Mouse (Mus musculus) adrenal gland, postnatal 10 days (tissue): Measurements from ENCODE around the gene Tmem63b. TPM values are rescaled to one million over a fixed set of nuclear protein-coding genes. Genes with fewer than 3 reads are reported as not detected.

Experiments used
- DNase-seq: peaks from one replicate; pipeline ENCODE4 v3.0.0; 2021; ENCODE audit warnings: mixed read lengths
- total RNA-seq, 2 experiments: library from RNA; stranded (reverse); gene quantifications; 2 replicates each; pipeline ENCODE4 v1.2.3; 2021

Tmem63b gene
- total RNA-seq, 2 experiments from 2014 or later = 44.9 to 56.8 TPM

DNA sequence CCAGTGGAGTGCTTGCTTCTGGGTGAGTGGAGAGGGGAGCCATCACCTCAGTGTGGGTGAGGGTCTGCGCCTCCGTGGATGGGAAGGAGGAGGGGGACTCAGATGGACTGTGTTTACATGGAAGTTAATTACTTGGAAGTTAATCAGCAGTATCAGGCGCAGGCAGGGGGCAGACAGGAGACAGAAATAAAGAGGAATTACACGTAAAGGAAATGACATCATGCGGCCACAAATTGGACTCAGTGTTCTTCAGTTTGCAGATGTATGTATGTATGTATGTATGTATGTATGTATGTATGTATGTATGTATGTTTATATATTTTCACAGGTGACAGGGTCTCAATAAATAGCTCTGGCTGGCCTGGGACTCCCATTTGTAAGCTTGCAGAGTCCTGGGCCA is 20.1 kb upstream of the Tmem63b start:
- DNase-seq = no peak

DNA sequence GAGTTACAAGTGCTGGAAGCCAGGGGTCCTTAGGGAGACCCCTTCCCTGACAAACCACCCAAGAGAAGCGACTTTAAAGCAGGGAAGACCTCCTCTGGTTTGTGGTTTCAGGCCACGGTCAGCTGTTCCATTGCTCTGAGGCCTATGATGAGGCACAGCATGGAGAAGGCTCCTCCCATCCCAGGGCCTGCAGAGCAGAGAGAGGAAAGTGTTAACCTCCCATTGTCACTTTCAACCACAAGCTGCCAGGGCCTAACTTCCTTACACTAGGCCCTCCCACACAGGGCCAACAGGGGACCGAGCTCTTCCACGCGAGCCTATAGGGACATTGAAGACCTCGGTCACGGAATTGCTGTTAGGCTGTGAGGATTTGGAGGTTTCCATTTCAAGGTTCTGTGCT is 16.5 kb upstream of the Tmem63b start:
- no peak for DNase-seq

GRCm38 (mm10) chr17:45702254-45702653 is 15.5 kb upstream of the Tmem63b start:
- DNase-seq = no peak

DNA sequence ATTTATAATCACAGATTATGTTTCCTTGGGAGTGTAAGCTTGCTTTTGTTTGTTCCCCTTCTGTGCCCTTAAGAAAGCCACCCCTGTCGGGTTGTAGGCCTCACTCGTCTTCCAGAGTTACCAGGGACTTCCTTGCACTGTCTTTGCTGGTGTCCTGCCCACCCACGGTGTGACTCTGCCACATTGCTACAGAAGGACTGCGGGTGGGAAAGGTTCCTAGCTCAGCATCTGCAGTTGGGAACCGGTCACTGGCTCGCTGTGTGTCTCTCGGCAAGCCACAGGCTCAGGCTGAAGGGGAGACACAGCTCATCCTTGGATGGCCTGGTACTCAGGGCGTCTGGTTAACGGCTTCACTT is 14.5 kb upstream of the Tmem63b start:
- no peak for DNase-seq

DNA sequence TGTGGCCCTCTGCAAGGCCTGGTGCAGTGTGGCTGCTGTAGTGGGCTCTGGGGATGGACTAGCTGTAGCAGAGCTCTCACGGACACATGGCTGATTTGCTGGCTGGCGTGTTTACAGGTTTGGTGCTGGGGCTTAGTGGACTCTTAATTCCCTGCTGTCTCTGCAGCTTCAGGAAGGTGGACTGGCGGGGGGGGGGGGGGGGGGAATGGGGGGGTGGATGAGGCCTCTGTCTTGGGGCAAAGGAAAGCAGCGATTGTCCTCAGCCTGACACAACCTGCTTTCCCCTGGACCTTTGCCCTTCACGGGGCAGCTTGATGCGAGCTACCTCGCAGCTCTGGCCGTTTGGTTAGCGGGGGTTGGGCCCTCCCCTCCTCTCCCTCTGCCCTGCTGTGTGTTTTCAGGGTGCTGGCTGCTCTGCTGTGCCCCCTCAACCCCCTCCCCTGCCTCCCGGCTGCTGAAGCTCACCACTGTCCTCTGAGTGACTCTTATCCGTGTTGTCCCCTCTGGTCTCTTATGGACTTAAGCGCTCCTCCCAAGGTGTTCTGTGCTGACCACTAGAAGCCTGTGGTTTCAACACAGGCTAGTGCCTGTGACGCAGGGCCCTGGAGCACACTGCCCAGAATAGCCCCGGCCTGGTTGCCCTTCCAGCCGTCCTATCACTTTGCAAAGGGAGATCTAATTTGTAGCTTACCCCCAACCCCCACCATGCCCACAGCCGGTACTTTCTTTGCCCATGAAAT is 14.0 kb upstream of the Tmem63b start:
- DNase-seq = no peak

DNA sequence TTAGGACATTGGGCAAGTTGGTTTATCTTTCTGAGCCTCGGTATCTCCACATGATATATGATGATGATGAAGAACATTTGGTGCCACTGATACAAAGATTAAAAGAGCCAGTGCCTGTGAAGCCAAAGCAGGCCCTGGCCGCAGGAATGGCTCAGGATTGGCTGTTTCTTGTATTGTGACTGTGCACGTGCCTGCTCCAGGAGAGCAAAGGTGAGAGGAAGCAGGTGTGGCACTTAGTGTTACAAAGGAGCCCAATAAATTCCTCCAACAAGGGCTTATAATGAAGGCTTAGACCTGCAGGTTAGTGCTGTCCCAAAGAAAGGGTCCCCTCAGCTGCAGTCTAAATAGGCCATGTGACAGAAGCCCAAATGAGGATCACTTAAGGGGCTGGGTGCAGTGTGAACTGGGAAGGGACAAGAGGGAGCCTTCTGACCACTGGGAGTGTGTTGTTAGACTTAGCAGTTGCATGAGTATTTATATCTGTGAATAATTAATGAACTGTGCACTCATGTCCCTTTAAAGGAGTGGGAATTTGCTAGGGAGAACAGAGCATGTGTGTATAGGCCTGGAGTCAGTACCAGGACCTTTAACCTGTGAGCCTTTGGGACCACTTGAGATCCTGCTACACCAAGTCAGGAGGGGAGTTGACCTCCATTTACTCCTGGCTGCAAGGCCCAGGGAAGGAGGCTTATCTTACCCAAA is 12.5 kb upstream of the Tmem63b start:
- no peak for DNase-seq

- no peak for DNase-seq
Measured at GRCm38 (mm10) chr17:45698368-45698767, 11.7 kb upstream of the Tmem63b start.

GRCm38 (mm10) chr17:45696981-45697380 is 10.3 kb upstream of the Tmem63b start:
- no peak for DNase-seq

DNA sequence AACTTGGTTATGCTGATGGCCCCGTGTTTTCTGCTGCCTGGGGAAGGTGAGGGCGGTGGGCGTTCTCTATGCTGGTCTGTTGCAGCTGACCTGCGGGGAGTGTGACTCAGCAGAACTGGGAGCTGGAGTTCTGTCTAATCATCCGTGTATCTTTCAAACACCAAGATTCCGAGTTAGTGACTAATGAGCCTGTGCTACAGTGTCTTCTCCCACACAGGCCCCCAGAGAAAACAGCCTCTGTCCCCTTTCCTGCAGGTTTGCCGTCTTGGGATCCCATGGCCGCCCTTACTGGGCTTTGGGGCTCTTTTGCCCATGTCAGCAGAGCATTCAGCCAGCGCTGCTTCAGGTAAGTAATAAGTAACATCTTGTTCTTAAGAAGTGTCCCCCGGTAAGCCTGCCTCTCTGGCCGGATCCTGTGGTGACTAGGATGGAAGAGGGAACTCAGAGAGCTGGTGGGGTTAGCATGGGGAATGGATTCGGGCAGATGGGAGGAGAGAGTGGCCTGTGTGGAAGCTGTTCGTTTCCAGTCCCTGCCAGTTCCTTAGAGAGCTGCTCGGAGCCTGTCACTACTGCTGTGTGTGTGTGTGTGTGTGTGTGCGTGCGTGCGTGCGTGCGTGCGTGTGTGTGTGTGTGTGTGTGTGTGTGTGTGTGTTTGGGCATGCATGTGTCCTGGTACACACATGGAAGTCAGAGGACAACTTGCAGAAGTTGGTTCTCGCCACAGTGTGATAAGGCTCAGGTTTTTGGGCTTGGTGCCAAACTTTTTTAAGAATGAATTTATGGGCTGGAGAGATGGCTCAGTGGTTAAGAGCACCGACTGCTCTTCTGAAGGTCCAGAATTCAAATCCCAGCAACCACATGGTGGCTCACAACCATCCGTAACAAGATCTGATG is 8.8 kb upstream of the Tmem63b start:
- no peak for DNase-seq

DNA sequence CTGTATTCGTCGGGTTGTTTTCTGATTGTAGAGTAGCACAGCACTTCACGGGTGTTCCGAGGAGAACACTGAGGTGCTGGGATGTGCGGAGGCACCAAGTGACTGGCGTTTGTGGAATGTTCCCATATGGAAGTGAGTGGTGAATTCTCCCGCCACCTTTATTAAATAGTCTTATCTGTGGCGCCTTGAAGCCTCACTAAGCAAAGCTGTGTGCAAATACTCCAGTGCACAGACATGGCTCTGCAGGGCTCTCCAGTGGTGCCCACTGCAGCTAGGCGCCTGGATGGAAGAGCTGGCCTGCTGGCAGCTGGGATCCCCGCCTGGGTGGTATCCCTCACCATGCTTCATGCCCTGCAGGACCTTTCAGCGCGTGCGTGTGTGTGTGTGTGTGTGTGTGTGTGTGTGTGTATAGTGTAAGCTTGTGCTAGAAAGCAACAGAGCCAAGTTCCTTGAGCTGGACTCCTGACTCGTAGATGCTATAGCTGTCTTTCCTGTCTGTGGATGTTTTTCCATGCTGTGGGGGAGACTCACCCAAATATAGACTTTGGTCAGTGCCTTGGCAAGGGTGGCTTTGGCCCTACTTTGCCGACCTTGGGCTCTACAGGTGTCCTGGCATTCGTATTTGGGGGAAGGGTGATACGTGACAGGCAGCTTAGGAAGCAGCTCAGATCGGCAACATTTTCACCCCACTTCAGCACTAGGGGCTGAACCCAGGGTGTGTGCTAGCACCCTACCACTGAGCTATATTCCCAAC is 7.3 kb upstream of the Tmem63b start:
- DNase-seq = no peak

- DNase-seq = no peak
Measured at GRCm38 (mm10) chr17:45692159-45692558, 5.5 kb upstream of the Tmem63b start.

DNA sequence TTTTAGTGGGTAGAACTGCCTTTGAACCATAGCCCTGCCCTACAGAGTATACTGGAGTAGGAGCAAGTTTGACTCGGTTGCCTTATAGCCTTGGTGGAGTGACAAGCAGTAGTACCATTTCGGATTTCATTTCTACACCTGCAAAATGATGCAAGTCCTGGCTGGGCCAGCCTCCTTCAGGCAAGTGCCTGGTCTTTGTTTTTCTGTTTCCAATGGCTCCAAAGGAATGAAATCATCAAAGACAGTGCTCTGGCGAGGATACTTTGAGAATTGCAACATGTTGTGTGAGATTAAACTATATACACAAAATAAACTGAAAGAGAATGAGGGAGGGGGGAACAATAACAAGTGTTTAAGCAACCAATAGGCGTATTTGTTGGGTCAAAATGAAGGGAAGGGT is 3.3 kb upstream of the Tmem63b start:
- DNase-seq = no peak

DNA sequence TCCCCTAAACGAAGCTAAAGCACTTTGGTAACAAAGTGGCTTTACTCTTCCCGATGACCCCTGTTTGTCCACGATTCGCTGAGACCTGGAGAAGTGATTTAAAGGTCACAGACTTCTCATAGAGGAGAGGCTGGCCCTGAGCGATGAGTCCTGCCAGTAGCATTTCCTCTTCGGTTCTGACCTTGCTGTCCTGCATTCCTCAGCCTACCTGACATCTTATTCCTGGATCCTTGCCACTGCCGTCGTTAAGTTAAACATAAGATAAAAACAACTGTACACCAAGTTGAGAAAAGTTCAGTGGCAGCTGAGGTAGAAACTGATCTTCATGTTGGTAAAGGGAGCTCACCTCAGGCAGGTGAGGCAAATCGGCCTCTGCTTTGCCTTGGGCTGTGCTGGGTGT is 2.4 kb upstream of the Tmem63b start:
- DNase-seq = no peak

- DNase-seq = peak; percentile 96
Measured at GRCm38 (mm10) chr17:45686093-45686619, 549 bp downstream of the Tmem63b start, which contains the start of gene Mrpl14. Mrpl14 (plus strand) TSS chr17:45686322.

DNA sequence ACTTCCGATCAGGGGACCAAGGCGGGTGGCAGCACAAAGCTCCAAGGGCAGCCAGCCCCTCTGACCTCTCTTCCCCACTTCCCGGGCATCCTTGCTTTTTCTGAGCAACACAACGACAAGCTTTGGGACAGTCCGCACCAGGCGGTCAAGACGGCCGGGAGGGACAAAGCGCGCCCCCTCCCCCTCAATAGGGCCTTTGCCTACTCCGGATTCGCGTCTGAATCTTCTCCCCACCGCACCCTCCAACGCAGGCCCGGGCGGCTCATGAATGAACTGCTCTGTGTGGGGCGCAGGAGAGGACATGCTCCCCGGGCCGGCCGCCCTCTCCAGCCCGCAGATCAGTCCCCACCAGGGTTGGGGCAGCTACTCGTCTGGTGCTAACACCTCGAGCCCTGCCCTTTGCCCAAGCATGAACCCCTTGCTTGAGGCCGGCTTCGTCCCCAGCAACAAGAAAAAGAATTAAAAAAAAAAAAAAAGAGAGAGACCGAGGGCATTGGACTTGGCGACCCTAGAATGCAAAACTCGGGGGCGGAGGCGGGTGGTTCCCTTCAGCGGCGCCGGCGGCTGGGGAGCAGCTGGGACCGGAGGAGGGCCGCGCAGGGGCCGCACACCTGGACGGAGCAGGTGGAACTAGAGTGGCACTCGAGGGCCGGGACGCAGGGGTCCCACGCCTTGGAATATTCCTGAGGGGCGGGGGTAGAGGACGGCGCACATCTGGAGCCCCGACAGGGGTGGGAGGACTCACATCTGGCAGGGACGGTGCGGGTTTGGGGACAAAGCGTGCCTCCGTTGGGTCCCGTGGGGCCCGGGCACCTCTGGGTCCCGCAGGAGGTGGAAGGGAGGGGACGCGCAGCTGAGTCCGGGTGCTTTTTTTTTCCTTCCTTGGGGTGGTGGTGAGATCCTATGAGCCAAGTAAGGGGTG is 1.3 kb downstream of the Tmem63b start:
- DNase-seq = peak; percentile 59

DNA sequence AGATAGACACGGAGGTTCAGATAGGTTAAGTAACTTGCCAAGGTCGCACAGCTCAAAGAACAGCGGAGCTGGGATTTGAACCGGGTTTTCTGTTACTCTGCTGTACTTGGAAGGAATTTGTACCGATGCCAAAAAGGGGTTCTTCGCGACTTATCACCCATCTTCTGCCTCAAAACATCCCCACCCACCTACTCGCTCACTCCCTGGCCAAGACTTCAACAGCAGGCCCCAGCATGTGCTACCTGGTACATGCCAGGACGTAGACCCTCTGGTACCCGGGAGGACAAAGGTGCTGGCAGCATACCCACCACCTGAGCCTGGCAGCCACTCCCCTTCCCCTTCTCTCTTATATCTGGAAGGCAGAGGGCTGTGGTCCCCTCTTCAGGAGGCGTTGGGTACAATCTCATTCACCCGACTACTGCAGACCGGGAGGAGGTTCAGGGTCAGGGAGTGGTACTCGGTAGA is 2.0 kb downstream of the Tmem63b start:
- DNase-seq = no peak

DNA sequence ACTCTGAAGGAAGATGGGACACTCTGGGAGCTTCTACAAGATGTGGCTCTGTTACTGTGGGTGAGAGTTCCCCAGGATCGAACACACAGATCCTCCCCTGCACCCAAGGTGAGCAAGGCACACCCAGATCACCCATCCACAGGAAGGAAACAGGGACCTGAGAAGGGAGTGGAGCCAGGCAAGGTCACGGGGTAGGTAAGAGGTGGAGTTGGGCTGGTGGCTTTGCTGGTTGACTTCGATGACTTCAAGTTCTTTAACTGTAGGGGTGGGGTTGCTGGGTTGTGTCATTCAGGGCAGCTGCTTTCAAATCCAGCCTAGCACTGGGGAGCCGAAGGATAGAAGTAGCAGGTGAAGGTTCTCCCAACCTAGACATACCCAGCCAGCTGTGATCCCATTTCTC is 3.9 kb downstream of the Tmem63b start:
- no peak for DNase-seq

DNA sequence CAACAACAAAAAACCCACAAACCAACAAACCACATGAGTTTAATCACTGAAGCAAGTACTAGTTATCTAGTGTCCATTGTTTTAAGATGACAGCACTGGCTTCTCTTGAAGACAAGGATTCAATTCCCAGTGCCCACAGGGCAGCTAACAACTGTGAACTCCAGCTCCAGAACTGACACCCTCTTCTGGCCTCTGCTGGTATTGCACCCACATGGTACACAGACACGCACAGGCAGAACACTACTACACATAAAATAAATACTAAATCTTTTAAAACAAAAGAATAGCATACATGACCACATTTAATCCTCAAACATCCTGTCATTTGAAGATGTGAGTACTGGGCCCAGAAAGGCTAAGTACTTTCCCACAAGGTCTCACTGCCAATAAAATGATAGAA is 5.1 kb downstream of the Tmem63b start:
- no peak for DNase-seq

- DNase-seq = peak; percentile 65
Measured at GRCm38 (mm10) chr17:45680391-45680980, 6.2 kb downstream of the Tmem63b start.

DNA sequence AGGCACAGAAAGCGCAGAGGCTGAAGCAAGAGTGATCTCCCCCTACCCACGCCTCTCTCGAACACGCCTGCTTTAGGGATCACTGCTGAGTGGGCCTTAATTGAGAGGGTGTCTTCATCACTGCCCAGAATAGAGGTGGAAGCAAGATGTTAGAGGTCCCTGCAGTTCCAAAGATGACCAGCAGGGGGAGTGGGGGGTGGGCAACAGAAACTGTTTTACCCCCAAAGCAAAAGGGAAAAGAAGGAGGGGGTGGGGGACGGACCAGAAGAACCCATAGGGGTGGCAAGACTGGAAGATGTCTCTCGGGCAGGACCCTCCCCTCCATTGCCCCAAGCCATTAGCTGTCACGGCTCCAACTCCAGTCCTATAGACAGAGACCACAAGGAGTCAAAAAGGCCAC is 8.6 kb downstream of the Tmem63b start:
- peak; percentile 86 for DNase-seq
